Mouse (Mus musculus) liver, embryonic 11.5 days (tissue): ENCODE results near the gene Aar2. TPM values are rescaled to one million over a fixed set of nuclear protein-coding genes. Genes with fewer than 3 reads are reported as not detected.

Experiments used
- ATAC-seq: fragments of 200-750 bp; cut with Nextera tagmentation; replicated peaks from 2 replicates; pipeline ENCODE4 v1.8.0; 2017; ENCODE audit warnings: moderate number of reproducible peaks, mild to moderate bottlenecking, moderate TSS enrichment, moderate library complexity; ENCODE audit not compliant: low FRiP score
- DNase-seq: peaks from one replicate; pipeline ENCODE4 v3.0.0-alpha.2; 2017; ENCODE audit warnings: low spot score
- H3K27ac ChIP-seq: fragments of 300-500 bp; sonication (generic); 2 replicates; pipeline ENCODE4 v1.5.1; 2014; ENCODE audit warnings: mild to moderate bottlenecking, low read depth, low read length, control low read depth
- H3K27me3 ChIP-seq: fragments of 300-500 bp; sonication (generic); replicated peaks from 2 replicates; pipeline ENCODE4 v1.6.1; 2014; ENCODE audit warnings: low read length, mixed read lengths; ENCODE audit not compliant: control insufficient read depth, insufficient read depth
- H3K36me3 ChIP-seq: fragments of 300-500 bp; sonication (generic); 2 replicates; pipeline ENCODE4 v1.6.1; 2014; ENCODE audit warnings: mild to moderate bottlenecking, low read length, moderate library complexity, mixed read lengths; ENCODE audit not compliant: control insufficient read depth, insufficient read depth
- H3K4me1 ChIP-seq: fragments of 300-500 bp; sonication (generic); replicated peaks from 2 replicates; pipeline ENCODE4 v1.6.1; 2014; ENCODE audit warnings: low read length, mixed read lengths; ENCODE audit not compliant: control insufficient read depth, insufficient read depth
- H3K4me2 ChIP-seq: fragments of 300-500 bp; sonication (generic); 2 replicates; pipeline ENCODE4 v1.6.1; 2014; ENCODE audit warnings: mild to moderate bottlenecking, control low read depth, moderate library complexity
- H3K4me3 ChIP-seq: fragments of 300-500 bp; sonication (generic); 2 replicates; pipeline ENCODE4 v1.5.1; 2014; ENCODE audit warnings: low read depth, low read length, control low read depth
- H3K9ac ChIP-seq: fragments of 300-500 bp; sonication (generic); 2 replicates; pipeline ENCODE4 v1.6.1; 2014; ENCODE audit warnings: low read depth, low read length, control low read depth
- H3K9me3 ChIP-seq: fragments of 300-500 bp; sonication (generic); 2 replicates; pipeline ENCODE4 v1.6.1; 2016; ENCODE audit warnings: low read length, inconsistent platforms, mixed read lengths; ENCODE audit not compliant: control insufficient read depth
- WGBS: fragments of 180-500 bp; shearing (Covaris S2); extraction: QIAGEN DNeasy Blood & Tissue Kit; methylation state at CpG from one replicate; pipeline ENCODE4 v1.1.7; 2014; 5-methylcytosine and 5-hydroxymethylcytosine counted together
- polyA plus RNA-seq: library from polyadenylated mRNA; unstranded; fragments of >200 nt; fragmentation: Nextera tagmentation; extraction: Ambion mirVana; gene quantifications from 2 replicates; pipeline ENCODE4 v1.2.1, GENCODE M21; 2014

The Aar2 gene
- polyA plus RNA-seq, 1 experiment from 2014 or later: 32.2 TPM

DNA sequence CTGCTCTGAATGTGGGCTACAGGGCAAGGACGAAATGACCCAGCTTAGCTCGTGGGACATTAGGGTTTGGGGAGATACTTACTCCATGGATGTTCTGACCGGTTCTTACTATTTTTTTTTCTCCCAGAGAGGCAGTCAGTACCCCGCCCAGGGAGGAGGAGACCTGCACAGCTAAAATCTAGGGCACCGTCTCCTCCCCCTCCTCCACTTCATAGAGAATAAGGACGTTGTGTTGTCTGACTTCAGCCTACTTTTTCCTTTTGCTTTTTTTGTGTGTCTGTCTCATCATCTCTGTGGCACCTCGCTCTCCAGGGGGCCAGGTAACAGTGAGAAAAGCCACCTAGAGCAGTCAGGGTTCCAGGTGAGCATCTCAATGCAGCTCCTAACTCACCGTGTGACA is 5.0 kb upstream of the Aar2 start:
- no peak overlapping the region for H3K4me3 ChIP-seq
- WGBS: 71% methylated on average over 8 of the region's 8 CpGs
- H3K27ac ChIP-seq: no peak overlapping the region
- no peak for DNase-seq
- no peaks in the 10 kb centered on the region for H3K36me3 ChIP-seq
- H3K4me2 ChIP-seq: no peak overlapping the region
- no peaks in the 10 kb centered on the region for H3K9me3 ChIP-seq
- ATAC-seq: no peak
- no peak overlapping the region for H3K9ac ChIP-seq
- no peaks in the 10 kb centered on the region; the same call in 1 of the 2 replicates for H3K27me3 ChIP-seq
- H3K4me1 ChIP-seq: no peaks in the 10 kb centered on the region

- WGBS: 67% methylated on average over 3 of the region's 3 CpGs
- DNase-seq (no peak), ATAC-seq (no peak)
- no peaks in the 10 kb centered on the region for H3K4me1 ChIP-seq
- no peaks in the 10 kb centered on the region for H3K36me3 ChIP-seq
- H3K27ac ChIP-seq: no peak overlapping the region
- H3K4me3 ChIP-seq: no peak overlapping the region
- no peaks in the 10 kb centered on the region; the same call in 1 of the 2 replicates for H3K27me3 ChIP-seq
- H3K4me2 ChIP-seq: no peak overlapping the region
- no peak overlapping the region for H3K9ac ChIP-seq
- H3K9me3 ChIP-seq: no peaks in the 10 kb centered on the region
These were observed 3.6 kb upstream of the Aar2 start for GRCm38 (mm10) chr2:156543804-156544203.

- Histone ChIP-seq H3K4me2 (no peak overlapping the region), H3K36me3 (peaks cover 12% of the 10 kb centered on the region), H3K9ac (no peak overlapping the region), H3K27ac (no peak overlapping the region), H3K4me1 (no peaks in the 10 kb centered on the region), H3K27me3 (no peaks in the 10 kb centered on the region), H3K4me3 (no peak overlapping the region), H3K9me3 (no peaks in the 10 kb centered on the region)
- ATAC-seq: no peak
- DNase-seq: no peak
- WGBS: 89% methylated on average over 4 of the region's 4 CpGs
These were observed 5.0 kb downstream of the Aar2 start for GRCm38 (mm10) chr2:156552421-156552820.

- H3K27me3 ChIP-seq: no peaks in the 10 kb centered on the region
- 10% methylated on average over 2 of the region's 2 CpGs for whole genome bisulfite sequencing
- no peak overlapping the region for H3K4me3 ChIP-seq
- H3K27ac ChIP-seq: no peak overlapping the region
- no peak overlapping the region for H3K9ac ChIP-seq
- DNase-seq (no peak), ATAC-seq (no peak)
- H3K9me3 ChIP-seq: no peaks in the 10 kb centered on the region
- H3K36me3 ChIP-seq: peaks cover 7% of the 10 kb centered on the region; the same call in 1 of the 2 replicates
- H3K4me2 ChIP-seq: no peak overlapping the region
- no peaks in the 10 kb centered on the region for H3K4me1 ChIP-seq
These were observed 14.4 kb downstream of the Aar2 start for GRCm38 (mm10) chr2:156561808-156562207.

- Histone ChIP-seq H3K4me1 (no peaks in the 10 kb centered on the region), H3K9ac (no peak overlapping the region), H3K27me3 (no peaks in the 10 kb centered on the region), H3K36me3 (peaks cover 10% of the 10 kb centered on the region), H3K4me2 (no peak overlapping the region), H3K9me3 (no peaks in the 10 kb centered on the region), H3K27ac (no peak overlapping the region), H3K4me3 (no peak overlapping the region)
- 93% methylated on average over 5 of the region's 5 CpGs for WGBS
- ATAC-seq: no peak
- no peak for DNase-seq
These were observed 16.2 kb downstream of the Aar2 start for GRCm38 (mm10) chr2:156563557-156563956.

DNA sequence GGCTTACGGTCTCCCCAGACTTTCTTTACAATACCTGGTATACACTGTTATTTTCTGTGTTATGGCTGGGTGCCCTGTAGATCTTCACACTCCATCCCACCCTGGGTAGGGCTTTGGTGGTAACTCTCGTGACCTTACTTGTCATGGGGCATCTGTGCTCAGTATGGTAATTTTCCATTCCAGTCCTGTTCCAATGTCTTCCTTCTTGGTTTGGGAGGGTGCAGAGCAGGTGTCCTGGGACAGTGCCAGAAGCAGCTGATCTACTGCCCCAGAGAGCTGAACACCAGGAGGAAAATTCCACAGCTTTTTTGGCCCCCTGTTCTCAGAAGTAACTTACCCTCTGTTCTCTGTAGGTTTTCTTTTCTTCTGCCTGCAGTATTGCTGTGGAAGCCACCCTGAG is 19.1 kb downstream of the Aar2 start:
- 97% methylated on average over 2 of the region's 2 CpGs for WGBS

GRCm38 (mm10) chr2:156568647-156569046 is 21.3 kb downstream of the Aar2 start:
- no peaks in the 10 kb centered on the region for H3K9me3 ChIP-seq
- peaks cover 10% of the 10 kb centered on the region for H3K36me3 ChIP-seq
- no peaks in the 10 kb centered on the region for H3K4me1 ChIP-seq
- DNase-seq (no peak), ATAC-seq (no peak)
- no peaks in the 10 kb centered on the region for H3K27me3 ChIP-seq
- no peak overlapping the region for H3K4me2 ChIP-seq
- WGBS: 89% methylated on average over 7 of the region's 7 CpGs
- H3K27ac ChIP-seq: no peak overlapping the region
- H3K9ac ChIP-seq: no peak overlapping the region
- H3K4me3 ChIP-seq: no peak overlapping the region

More for the DNA sequence above, 19.1 kb downstream of the Aar2 start:
- Histone ChIP-seq H3K4me3 (no peak overlapping the region), H3K4me2 (no peak overlapping the region), H3K9me3 (no peaks in the 10 kb centered on the region), H3K27me3 (no peaks in the 10 kb centered on the region), H3K27ac (no peak overlapping the region), H3K4me1 (no peaks in the 10 kb centered on the region), H3K9ac (no peak overlapping the region), H3K36me3 (peaks cover 10% of the 10 kb centered on the region)
- DNase-seq (no peak), ATAC-seq (no peak)

DNA sequence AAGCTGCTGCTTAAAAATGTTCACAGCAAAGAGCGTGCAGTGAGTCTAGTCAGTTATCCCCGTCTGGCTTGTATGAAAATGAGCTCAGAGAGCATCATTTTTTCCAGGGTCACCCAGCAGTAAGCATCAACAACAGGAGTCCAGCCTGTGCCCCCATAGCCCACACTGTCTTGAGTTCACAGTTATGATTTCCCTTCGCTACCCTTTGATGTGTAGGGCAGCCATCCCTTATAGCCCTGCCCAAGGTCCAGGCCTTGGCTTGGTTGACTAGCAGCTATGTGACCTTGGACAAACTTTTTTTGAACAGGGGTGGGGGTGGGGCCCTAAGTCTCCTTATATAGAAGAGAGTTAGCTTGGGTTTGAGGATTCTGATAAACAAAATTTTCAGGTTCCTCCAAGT is 21.9 kb downstream of the Aar2 start:
- Histone ChIP-seq H3K4me3 (no peak overlapping the region), H3K4me1 (no peaks in the 10 kb centered on the region), H3K27ac (no peak overlapping the region), H3K9ac (no peak overlapping the region), H3K27me3 (no peaks in the 10 kb centered on the region), H3K4me2 (no peak overlapping the region), H3K9me3 (no peaks in the 10 kb centered on the region), H3K36me3 (peaks cover 10% of the 10 kb centered on the region)
- 93% methylated on average over 3 of the region's 3 CpGs for WGBS
- ATAC-seq: no peak
- DNase-seq: no peak

DNA sequence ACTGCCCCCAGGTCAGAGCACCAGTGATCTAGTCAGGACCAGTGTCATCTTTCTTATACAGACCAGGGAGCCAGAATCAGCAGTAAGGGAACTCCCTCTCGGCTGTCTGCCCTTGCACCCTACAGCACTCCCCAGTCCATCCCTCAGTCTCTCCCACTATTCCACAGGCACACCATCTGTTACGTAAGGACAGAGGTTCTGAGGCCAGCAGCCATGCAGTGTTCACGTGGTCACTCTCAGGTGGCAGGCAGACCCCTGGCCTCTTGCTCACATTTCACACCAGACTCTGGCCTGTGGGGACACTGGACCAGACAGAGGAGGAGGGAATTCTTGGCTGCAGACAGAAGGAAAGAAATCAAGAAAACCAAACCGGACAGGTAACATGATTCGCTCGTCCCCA is 24.1 kb downstream of the Aar2 start:
- Histone ChIP-seq H3K27me3 (no peaks in the 10 kb centered on the region), H3K27ac (no peak overlapping the region), H3K4me2 (no peak overlapping the region), H3K9me3 (no peaks in the 10 kb centered on the region), H3K36me3 (peaks cover 8% of the 10 kb centered on the region), H3K9ac (no peak overlapping the region), H3K4me3 (no peak overlapping the region), H3K4me1 (no peaks in the 10 kb centered on the region)
- DNase-seq (no peak), ATAC-seq (no peak)
- 75% methylated on average over 6 of the region's 6 CpGs for WGBS
